7 mouse cellular contexts compared by ENCODE assay signal in genomic region chr8:119717765-119718164, GRCm38 (mm10). TPM values are rescaled to one million over a fixed set of nuclear protein-coding genes. Genes with fewer than 3 reads are reported as not detected.
A peak's percentile ranks its signal among the peaks of the same experiment; 100 is the strongest.
DNase-seq lines count a peak whose midpoint lies in the region; ATAC-seq lines count a peak whose summit lies in the region.

No protein-coding gene starts in this region.

- H3K27me3 ChIP-seq in liver, embryonic 11.5 days (replicated peaks; ENCODE audit: control insufficient read depth, insufficient read depth, low read length): no peaks in the 10 kb centered on the region; the same call in none of the 2 replicates
- no peaks in the 10 kb centered on the region for H3K27me3 ChIP-seq in embryonic facial prominence, embryonic 10.5 days (replicated peaks; ENCODE audit: low read depth, poor library complexity, severe bottlenecking)

- ATAC-seq in liver, embryonic 11.5 days (replicated peaks; ENCODE audit: low FRiP score): no peak

- DNase-seq in liver (peak; percentile 21), R1 (ENCODE audit: low read depth, low spot score) (peak; percentile 63)
- no peak for DNase-seq in liver, embryonic 11.5 days (ENCODE audit: low spot score)
- peak; percentile 43 for DNase-seq in embryonic facial prominence, embryonic 10.5 days (ENCODE audit: low spot score)
- DNase-seq in mesoderm, embryonic 11.5 days (ENCODE audit: low read depth, low spot score): peak; percentile 68
- DNase-seq in ovary, postnatal 10 days (ENCODE audit: low spot score): no peak
- DNase-seq in adrenal gland, adult 18-20 months (ENCODE audit: low spot score in 2 of 2): no peak

- H3K4me2 ChIP-seq in liver, embryonic 11.5 days: no peak overlapping the region

- no peaks in the 10 kb centered on the region for H3K36me3 ChIP-seq in liver, embryonic 11.5 days (ENCODE audit: control insufficient read depth, insufficient read depth, low read length)
- no peaks in the 10 kb centered on the region for H3K36me3 ChIP-seq in embryonic facial prominence, embryonic 10.5 days (replicated peaks)

- peaks cover 2% of the 10 kb centered on the region; the same call in 1 of the 2 replicates for H3K4me1 ChIP-seq in liver, embryonic 11.5 days (replicated peaks; ENCODE audit: control insufficient read depth, insufficient read depth, low read length)
- H3K4me1 ChIP-seq in embryonic facial prominence, embryonic 10.5 days: peaks cover 36% of the 10 kb centered on the region

- no peak overlapping the region for H3K4me3 ChIP-seq in liver, embryonic 11.5 days (ENCODE audit: low read depth, low read length)
- H3K4me3 ChIP-seq in embryonic facial prominence, embryonic 10.5 days: no peak overlapping the region

- H3K9ac ChIP-seq in liver, embryonic 11.5 days (ENCODE audit: low read depth, low read length): no peak overlapping the region

- no peak overlapping the region for H3K27ac ChIP-seq in liver, embryonic 11.5 days (ENCODE audit: low read depth, low read length)
- no peak overlapping the region for H3K27ac ChIP-seq in embryonic facial prominence, embryonic 10.5 days (replicated peaks)

- no peaks in the 10 kb centered on the region for H3K9me3 ChIP-seq in liver, embryonic 11.5 days (ENCODE audit: control insufficient read depth, low read length)
- no peaks in the 10 kb centered on the region for H3K9me3 ChIP-seq in embryonic facial prominence, embryonic 10.5 days

- 53% methylated on average over 9 of the region's 9 CpGs for WGBS in liver, embryonic 11.5 days
- 61% methylated on average over 9 of the region's 9 CpGs for WGBS in embryonic facial prominence, embryonic 10.5 days

RNA-seq across cellular contexts. Expression of gene Atp2c2, which starts 18.0 kb away (rescaled TPM):
- 0.40 and 0.51 TPM in 2 replicates for polyA plus RNA-seq in liver, embryonic 11.5 days (2014; fragmentation: Nextera tagmentation; extraction: Ambion mirVana)
- polyA plus RNA-seq in embryonic facial prominence, embryonic 10.5 days (2016; fragmentation: Nextera tagmentation; extraction: Ambion mirVana): 3.8 and 4.1 TPM in 2 replicates
- total RNA-seq in adrenal gland, adult 18-20 months (2021): under 1 TPM; 0.13 to 0.56 TPM

RNA-seq across cellular contexts. Expression of gene Wfdc1, which starts 51.6 kb away (rescaled TPM):
- 0.22 and 0.36 TPM in 2 replicates for polyA plus RNA-seq in liver, embryonic 11.5 days (2014; fragmentation: Nextera tagmentation; extraction: Ambion mirVana)
- polyA plus RNA-seq in embryonic facial prominence, embryonic 10.5 days (2016; fragmentation: Nextera tagmentation; extraction: Ambion mirVana): 3.8 and 4.5 TPM in 2 replicates
- 10 to 100 TPM in 1 of 2 experiments, 1 to 10 TPM in 1; 8.9 to 12.2 TPM for total RNA-seq in adrenal gland, adult 18-20 months (2021)

Comparison
In these comparisons a context has a peak if more than half of its experiments do, and no peak if none do; other contexts are left out.
1. DNase-seq: peak in liver (single experiment), R1 (single experiment), embryonic facial prominence, embryonic 10.5 days (single experiment) and mesoderm, embryonic 11.5 days (single experiment); none in liver, embryonic 11.5 days (single experiment), ovary, postnatal 10 days (single experiment) and adrenal gland, adult 18-20 months (0 of 2).